Mouse (Mus musculus) left cerebral cortex, postnatal 36 days (tissue): ENCODE results near the gene Rrp8. TPM values are rescaled to one million over a fixed set of nuclear protein-coding genes. Genes with fewer than 3 reads are reported as not detected.

Experiments used
- DNase-seq, 2 experiments: peaks; one replicate each; pipeline ENCODE4 v3.0.0; 2021 to 2022; ENCODE audit warnings: low spot score in 2 of 2, mixed read lengths in 1 of 2
- intact Hi-C: fragments of 180-260 bp; cut with DNase I; formaldehyde crosslinking; loops from one replicate; pipeline ENCODE4 v1.15.1; 2025
- total RNA-seq, 2 experiments: library from RNA; stranded (reverse); gene quantifications; 2 replicates each; pipeline ENCODE4 v1.2.3; 2021

The Rrp8 gene
- 10 to 100 TPM; 13.0 to 14.0 TPM for total RNA-seq

GRCm38 (mm10) chr7:105736911-105737521, at the start of gene Rrp8:
Gene Rrp8 (minus strand): TSS chr7:105737385.
- intact Hi-C loops: loop anchor here (1.0 to 5.0 kb wide), 2 partner anchors 74 to 105 kb away; partner anchors contain the start of genes Mrpl17 and Trim3
- DNase-seq: peak; percentile 29 to 36

GRCm38 (mm10) chr7:105786506-105787284, 49.5 kb upstream of the Rrp8 start:
- DNase-seq: no peak
- intact Hi-C loops: no loop called here

GRCm38 (mm10) chr7:105784556-105784955, 47.4 kb upstream of the Rrp8 start:
- intact Hi-C loops: no loop called here
- DNase-seq: no peak

GRCm38 (mm10) chr7:105783861-105784260, 46.7 kb upstream of the Rrp8 start:
- no peak for DNase-seq
- intact Hi-C loops: no loop called here

- intact Hi-C loops: no loop called here
- DNase-seq: no peak
Observed at GRCm38 (mm10) chr7:105778553-105779265, 41.5 kb upstream of the Rrp8 start.

GRCm38 (mm10) chr7:105777797-105778552, 40.8 kb upstream of the Rrp8 start:
- intact Hi-C loops: no loop called here
- DNase-seq: no peak

GRCm38 (mm10) chr7:105777316-105777715, 40.1 kb upstream of the Rrp8 start:
- DNase-seq: no peak
- intact Hi-C loops: no loop called here

GRCm38 (mm10) chr7:105776026-105776425, 38.8 kb upstream of the Rrp8 start:
- no peak for DNase-seq
- intact Hi-C loops: no loop called here

- DNase-seq: no peak
- intact Hi-C loops: no loop called here
Observed at GRCm38 (mm10) chr7:105774661-105775060, 37.5 kb upstream of the Rrp8 start.

- DNase-seq: no peak
- intact Hi-C loops: no loop called here
Observed at GRCm38 (mm10) chr7:105773041-105773440, 35.9 kb upstream of the Rrp8 start.

GRCm38 (mm10) chr7:105772331-105772730, 35.1 kb upstream of the Rrp8 start:
- no peak for DNase-seq
- intact Hi-C loops: no loop called here

- DNase-seq: no peak
- intact Hi-C loops: no loop called here
Observed at GRCm38 (mm10) chr7:105769959-105770358, 32.8 kb upstream of the Rrp8 start.

- no peak for DNase-seq
- intact Hi-C loops: no loop called here
Observed at GRCm38 (mm10) chr7:105767729-105768165, 30.6 kb upstream of the Rrp8 start.

GRCm38 (mm10) chr7:105764331-105764730, 27.1 kb upstream of the Rrp8 start:
- no peak for DNase-seq
- intact Hi-C loops: no loop called here

GRCm38 (mm10) chr7:105762517-105763270, 25.5 kb upstream of the Rrp8 start:
- DNase-seq: no peak
- intact Hi-C loops: no loop called here

GRCm38 (mm10) chr7:105761813-105762484, 24.8 kb upstream of the Rrp8 start:
- DNase-seq: no peak
- intact Hi-C loops: no loop called here

GRCm38 (mm10) chr7:105753281-105753680, 16.1 kb upstream of the Rrp8 start:
- intact Hi-C loops: no loop called here
- no peak for DNase-seq

- no peak for DNase-seq
- intact Hi-C loops: no loop called here
Observed at GRCm38 (mm10) chr7:105752716-105753115, 15.5 kb upstream of the Rrp8 start.
